Mouse (Mus musculus) testis, postnatal 14 days (tissue): ENCODE results near the gene Sacm1l.

Experiments used
- DNase-seq: peaks from one replicate; pipeline ENCODE4 v3.0.0; 2021; ENCODE audit warnings: low spot score

Gene Sacm1l

DNA sequence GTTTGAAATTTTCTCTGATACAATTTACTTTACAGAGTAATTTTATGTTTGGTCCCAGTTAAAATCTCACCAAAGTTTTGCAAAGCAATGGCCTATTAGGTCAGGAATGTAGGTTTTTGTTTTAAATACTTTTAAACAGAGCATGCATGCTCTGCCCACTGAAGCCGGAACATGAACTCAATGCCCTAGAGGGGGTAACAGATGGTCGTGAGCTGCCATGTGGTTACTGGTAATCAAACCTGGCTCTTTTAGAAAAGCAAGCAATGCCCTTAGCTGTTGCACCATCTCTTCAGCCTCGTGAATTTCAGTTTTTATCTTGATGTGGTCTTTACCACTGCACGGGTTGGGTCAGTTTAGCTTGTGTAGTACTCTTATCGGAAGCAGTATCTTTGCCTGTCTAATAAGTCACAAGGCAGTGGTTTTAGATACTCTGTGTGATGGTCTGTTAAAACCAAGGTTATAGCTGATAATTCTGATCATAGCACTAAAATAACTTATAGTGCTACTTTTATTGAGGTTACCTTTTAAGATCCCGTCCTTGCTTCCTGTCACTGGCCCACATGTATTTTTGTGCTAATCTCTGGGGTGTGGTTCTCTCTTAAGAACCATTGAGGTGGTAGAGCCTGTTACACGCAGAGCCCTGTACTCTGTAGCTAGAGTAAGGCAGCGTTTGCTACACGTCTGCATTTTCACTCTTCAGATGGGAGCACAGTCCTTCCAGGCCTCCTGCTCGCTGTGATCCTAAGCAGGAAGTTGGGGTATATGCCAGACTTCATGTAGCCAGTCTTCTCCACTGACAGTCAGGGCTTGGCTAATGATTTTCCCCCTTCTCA is 48.0 kb downstream of the Sacm1l start:
- no peak for DNase-seq

GRCm38 (mm10) chr9:123589240-123589910 is 59.8 kb downstream of the Sacm1l start:
- DNase-seq, result no peak

- no peak for DNase-seq
These were observed 65.6 kb downstream of the Sacm1l start for GRCm38 (mm10) chr9:123595194-123595593.

- no peak for DNase-seq
These were observed 67.4 kb downstream of the Sacm1l start for GRCm38 (mm10) chr9:123596910-123597309.

DNA sequence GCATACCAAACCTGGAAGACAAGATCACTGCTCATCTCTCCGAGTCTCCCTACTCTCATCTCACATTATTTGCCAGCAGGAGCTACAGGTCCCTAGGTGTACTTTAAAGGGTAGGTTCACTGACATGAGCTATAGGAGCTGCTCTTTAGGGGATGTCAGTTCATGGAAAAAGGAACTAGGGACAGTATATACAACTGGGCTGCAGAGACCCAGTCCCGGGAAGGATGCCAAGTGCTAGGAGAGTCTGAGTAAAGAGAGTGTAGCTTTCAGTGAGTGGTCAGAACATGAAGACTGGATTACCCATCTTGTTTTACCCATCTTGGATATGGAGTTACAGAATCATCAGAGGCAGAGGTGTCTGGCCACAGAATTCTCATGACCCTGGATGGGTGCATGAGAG is 67.8 kb downstream of the Sacm1l start:
- DNase-seq, result no peak

GRCm38 (mm10) chr9:123601529-123601928 is 72.0 kb downstream of the Sacm1l start:
- no peak for DNase-seq

- DNase-seq, result no peak
These were observed 90.9 kb downstream of the Sacm1l start for GRCm38 (mm10) chr9:123620311-123621098.

DNA sequence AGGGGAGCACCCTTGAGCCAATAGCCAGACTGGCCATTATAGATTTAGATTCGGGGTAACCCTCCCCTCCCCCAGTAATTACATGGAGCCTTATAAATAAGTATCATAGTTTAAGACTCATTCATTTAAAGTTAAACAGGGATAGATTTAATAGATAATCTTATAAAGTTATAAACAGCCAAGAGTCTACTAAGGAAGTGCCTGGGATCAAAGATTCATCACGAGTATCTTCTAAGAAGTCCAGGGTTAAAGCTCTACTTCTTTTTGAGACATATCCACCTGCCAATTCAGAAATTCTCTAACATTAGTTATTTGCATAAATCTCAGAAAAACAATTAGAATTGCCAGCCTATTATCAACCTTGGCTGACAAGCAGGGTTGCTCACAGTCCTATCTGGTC is 95.2 kb downstream of the Sacm1l start:
- DNase-seq, result no peak

- no peak for DNase-seq
These were observed 96.3 kb downstream of the Sacm1l start for GRCm38 (mm10) chr9:123625821-123626220.

- DNase-seq, result no peak
These were observed 102.1 kb downstream of the Sacm1l start for GRCm38 (mm10) chr9:123631666-123632065.

GRCm38 (mm10) chr9:123632281-123632680 is 102.7 kb downstream of the Sacm1l start, which contains the start of gene Slc6a20b:
Slc6a20b (minus strand) TSS chr9:123632565.
- no peak for DNase-seq

DNA sequence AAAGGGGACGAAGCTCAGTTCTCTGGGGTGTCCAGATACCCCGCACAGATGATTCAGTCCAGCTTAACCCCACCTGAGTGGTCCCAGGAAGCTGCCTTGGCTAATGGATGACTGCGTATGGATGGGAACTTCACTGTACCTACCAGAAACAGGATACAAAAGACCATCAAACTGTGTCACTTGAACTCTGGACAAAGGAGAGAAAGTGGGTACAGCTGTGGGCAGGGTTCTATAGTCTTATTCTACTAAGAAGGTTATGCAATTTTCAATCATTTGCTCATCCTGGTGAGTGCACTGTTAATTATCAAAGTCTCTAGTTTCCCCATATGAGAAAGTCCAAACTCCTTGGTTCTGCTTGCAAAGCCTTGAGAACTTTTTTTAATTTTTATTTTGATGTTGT is 103.4 kb downstream of the Sacm1l start:
- no peak for DNase-seq

DNA sequence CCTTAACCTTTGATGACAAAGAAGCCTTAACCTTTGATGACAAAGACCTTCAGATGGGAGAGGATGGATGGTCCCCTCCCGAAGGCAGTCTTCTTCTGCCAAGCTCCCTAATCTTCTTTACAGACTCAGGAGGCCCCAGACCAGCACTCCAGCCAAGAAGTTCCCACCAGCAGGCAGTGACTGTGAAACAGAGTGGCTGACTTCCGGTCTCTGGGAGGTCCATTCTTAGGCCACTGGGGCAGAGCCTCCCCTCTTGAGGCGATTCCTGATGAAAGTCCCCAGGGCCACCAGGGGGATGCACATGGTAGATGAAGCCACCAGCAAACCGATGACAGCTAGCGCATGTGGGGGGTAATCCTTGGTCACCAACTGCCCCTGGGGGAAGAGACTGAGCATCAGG is 107.2 kb downstream of the Sacm1l start:
- DNase-seq, result no peak

DNA sequence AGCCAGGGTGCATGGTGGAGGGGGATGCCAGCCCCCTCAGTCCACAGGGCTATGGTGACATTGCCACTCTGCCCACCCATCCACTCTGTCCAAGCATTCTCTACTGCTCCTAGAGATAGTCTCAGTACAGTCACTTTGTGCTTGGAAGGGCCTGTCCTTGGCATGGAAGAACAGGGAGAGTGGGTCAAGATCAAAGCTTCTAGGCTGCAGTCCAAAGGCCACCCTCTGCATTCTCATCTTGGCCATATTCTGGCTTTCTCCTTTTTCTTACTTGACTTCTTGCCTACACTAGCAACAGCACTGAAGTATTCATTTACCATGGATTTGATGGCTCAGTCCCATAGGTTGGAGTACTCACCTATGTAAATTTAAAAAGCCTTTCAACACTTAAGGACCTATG is 108.7 kb downstream of the Sacm1l start:
- no peak for DNase-seq

GRCm38 (mm10) chr9:123638668-123639089 is 109.1 kb downstream of the Sacm1l start:
- peak; percentile 11 for DNase-seq

DNA sequence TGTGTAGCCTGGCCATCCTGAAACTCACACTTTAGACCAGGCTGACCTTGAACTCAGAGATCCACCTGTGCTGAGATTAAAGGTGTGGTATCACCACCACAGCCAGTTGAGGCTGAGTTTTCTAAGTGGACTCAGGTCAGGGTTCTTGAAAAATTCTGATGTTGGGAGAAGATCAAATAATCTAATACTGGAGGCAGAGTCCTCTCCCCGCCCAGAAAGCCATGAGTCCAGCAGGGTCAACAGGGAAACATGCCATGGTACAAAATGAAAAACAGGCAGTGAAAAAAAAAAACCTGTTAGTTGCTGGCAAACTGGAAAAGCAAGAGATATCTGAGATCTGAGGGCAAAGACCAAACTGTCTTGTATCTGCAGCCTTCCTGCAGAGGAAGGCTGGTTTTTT is 110.5 kb downstream of the Sacm1l start:
- DNase-seq, result no peak
